Mouse (Mus musculus) liver, embryonic 11.5 days (tissue): ENCODE data around the gene Slc11a1. TPM values are rescaled to one million over a fixed set of nuclear protein-coding genes. Genes with fewer than 3 reads are reported as not detected.
A peak's percentile ranks its signal among the peaks of the same experiment; 100 is the strongest.

Source experiments
- ATAC-seq: fragments of 200-750 bp; cut with Nextera tagmentation; replicated peaks from 2 replicates; pipeline ENCODE4 v1.8.0; 2017; ENCODE audit warnings: moderate number of reproducible peaks, mild to moderate bottlenecking, moderate TSS enrichment, moderate library complexity; ENCODE audit not compliant: low FRiP score
- DNase-seq: peaks from one replicate; pipeline ENCODE4 v3.0.0-alpha.2; 2017; ENCODE audit warnings: low spot score
- H3K27ac ChIP-seq: fragments of 300-500 bp; sonication (generic); 2 replicates; pipeline ENCODE4 v1.5.1; 2014; ENCODE audit warnings: mild to moderate bottlenecking, low read depth, low read length, control low read depth
- H3K27me3 ChIP-seq: fragments of 300-500 bp; sonication (generic); replicated peaks from 2 replicates; pipeline ENCODE4 v1.6.1; 2014; ENCODE audit warnings: low read length, mixed read lengths; ENCODE audit not compliant: control insufficient read depth, insufficient read depth
- H3K36me3 ChIP-seq: fragments of 300-500 bp; sonication (generic); 2 replicates; pipeline ENCODE4 v1.6.1; 2014; ENCODE audit warnings: mild to moderate bottlenecking, low read length, moderate library complexity, mixed read lengths; ENCODE audit not compliant: control insufficient read depth, insufficient read depth
- H3K4me1 ChIP-seq: fragments of 300-500 bp; sonication (generic); replicated peaks from 2 replicates; pipeline ENCODE4 v1.6.1; 2014; ENCODE audit warnings: low read length, mixed read lengths; ENCODE audit not compliant: control insufficient read depth, insufficient read depth
- H3K4me2 ChIP-seq: fragments of 300-500 bp; sonication (generic); 2 replicates; pipeline ENCODE4 v1.6.1; 2014; ENCODE audit warnings: mild to moderate bottlenecking, control low read depth, moderate library complexity
- H3K4me3 ChIP-seq: fragments of 300-500 bp; sonication (generic); 2 replicates; pipeline ENCODE4 v1.5.1; 2014; ENCODE audit warnings: low read depth, low read length, control low read depth
- H3K9ac ChIP-seq: fragments of 300-500 bp; sonication (generic); 2 replicates; pipeline ENCODE4 v1.6.1; 2014; ENCODE audit warnings: low read depth, low read length, control low read depth
- H3K9me3 ChIP-seq: fragments of 300-500 bp; sonication (generic); 2 replicates; pipeline ENCODE4 v1.6.1; 2016; ENCODE audit warnings: low read length, inconsistent platforms, mixed read lengths; ENCODE audit not compliant: control insufficient read depth
- WGBS: fragments of 180-500 bp; shearing (Covaris S2); extraction: QIAGEN DNeasy Blood & Tissue Kit; methylation state at CpG from one replicate; pipeline ENCODE4 v1.1.7; 2014; 5-methylcytosine and 5-hydroxymethylcytosine counted together
- polyA plus RNA-seq: library from polyadenylated mRNA; unstranded; fragments of >200 nt; fragmentation: Nextera tagmentation; extraction: Ambion mirVana; gene quantifications from 2 replicates; pipeline ENCODE4 v1.2.1, GENCODE M21; 2014

Slc11a1 gene
- polyA plus RNA-seq, 1 experiment from 2014 or later = 10.0 TPM

DNA sequence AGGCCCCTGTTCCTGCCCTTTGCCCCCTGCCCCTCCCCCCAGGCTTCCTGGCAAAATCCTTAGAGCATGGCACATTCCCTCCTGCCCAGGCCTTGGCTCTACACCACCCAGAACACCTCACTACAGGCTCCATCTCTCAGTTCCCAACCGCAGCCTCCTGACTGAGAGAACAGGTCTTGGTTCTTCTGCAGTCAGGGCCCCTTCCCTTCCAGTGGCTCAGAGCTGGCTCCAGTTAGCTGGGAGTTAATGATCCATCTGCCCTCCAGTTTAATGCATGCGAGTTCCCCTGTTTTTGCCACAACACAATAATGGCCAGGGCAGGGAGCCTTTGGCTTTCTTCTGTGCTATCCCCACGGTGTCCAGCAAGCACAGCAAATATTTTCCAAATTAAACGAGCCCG, 31.8 kb upstream of the Slc11a1 start:
- Histone ChIP-seq H3K4me1 (no peaks in the 10 kb centered on the region; the same call in 1 of the 2 replicates), H3K9me3 (no peaks in the 10 kb centered on the region), H3K27me3 (no peaks in the 10 kb centered on the region), H3K4me2 (no peak overlapping the region), H3K36me3 (no peaks in the 10 kb centered on the region), H3K27ac (0 out of 2 replicates have a peak overlapping the region, but pooled peaks have one; percentile 14), H3K9ac (no peak overlapping the region), H3K4me3 (no peak overlapping the region)
- 69% methylated on average over 5 of the region's 5 CpGs for WGBS
- DNase-seq (no peak), ATAC-seq (no peak; the same call in 1 of the 2 replicates)

DNA sequence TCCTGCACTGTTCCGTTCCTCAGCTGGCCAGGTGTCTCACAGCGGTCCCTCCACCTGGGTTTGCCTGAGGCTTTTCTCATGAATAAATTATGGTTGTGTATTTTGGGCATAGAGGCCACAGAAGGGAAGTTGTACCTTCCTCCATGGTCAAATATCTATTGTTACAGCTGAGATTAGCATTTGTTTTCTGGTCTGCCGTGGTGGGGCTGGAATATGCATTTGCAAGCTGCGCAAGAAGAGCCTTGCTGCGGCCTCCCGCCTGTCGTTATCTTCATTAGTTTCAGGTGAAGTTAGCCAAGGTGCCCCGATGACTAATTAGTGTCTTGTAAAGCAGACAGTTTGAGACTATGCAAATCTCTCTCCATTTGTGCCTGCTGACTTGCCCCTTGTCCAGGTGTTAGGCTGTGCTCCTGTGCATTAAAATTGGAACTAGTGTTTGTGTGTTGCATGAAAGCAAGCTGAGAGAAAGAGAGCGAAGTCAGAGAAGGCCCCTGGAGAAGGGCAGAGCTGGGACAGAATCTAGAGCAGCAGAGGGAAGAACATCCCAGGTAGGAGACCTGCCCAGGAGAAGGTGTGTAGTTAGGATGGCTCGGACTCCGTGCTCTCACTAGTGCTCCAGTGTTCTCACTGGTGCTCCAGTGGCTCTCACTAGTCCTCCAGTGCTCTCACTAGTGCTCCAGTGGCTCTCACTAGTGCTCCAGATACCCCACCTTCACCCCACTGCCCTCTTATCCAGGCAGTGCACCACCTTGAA, 30.7 kb upstream of the Slc11a1 start:
- DNase-seq (no peak), ATAC-seq (no peak)
- no peaks in the 10 kb centered on the region; the same call in 1 of the 2 replicates for H3K4me1 ChIP-seq
- H3K9me3 ChIP-seq = no peaks in the 10 kb centered on the region
- no peaks in the 10 kb centered on the region for H3K27me3 ChIP-seq
- no peak overlapping the region for H3K4me2 ChIP-seq
- 80% methylated on average over 11 of the region's 11 CpGs for WGBS
- H3K36me3 ChIP-seq = no peaks in the 10 kb centered on the region
- no peak overlapping the region for H3K27ac ChIP-seq
- H3K4me3 ChIP-seq = no peak overlapping the region
- no peak overlapping the region for H3K9ac ChIP-seq

DNA sequence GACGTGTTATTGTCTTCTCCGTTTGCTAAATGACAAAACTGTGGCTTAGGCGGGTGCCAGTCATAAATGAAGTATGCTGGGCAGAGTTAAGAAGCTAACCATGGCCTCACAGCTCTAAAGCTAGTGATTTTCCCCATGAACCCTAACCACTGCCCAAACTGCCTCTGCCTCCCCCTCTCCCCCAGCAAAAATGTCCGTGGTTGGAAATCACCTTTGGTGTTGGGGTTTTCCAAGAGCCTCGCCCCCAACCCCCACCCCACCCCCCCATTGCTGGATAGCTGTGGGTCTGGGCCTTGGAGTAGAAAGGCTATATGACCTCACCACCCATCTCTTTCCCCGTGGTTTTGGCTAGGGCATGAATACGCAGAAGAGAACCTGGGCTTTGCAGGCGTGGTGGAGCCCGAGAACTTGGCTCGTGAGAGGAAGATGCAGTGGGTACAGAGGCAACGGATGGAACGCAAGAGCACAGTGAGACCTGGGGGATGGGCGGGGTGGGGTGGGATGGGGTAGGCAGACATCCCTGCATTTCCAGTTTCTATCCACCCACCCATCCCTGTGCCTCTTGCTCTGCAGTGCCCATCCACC, 23.7 kb upstream of the Slc11a1 start:
- Histone ChIP-seq H3K4me1 (no peaks in the 10 kb centered on the region), H3K36me3 (0 out of 2 replicates have a peak, but pooled peaks cover 2% of the 10 kb centered on the region), H3K27ac (no peak overlapping the region), H3K9ac (no peak overlapping the region), H3K9me3 (no peaks in the 10 kb centered on the region), H3K4me2 (no peak overlapping the region), H3K27me3 (no peaks in the 10 kb centered on the region), H3K4me3 (no peak overlapping the region)
- 87% methylated on average over 13 of the region's 13 CpGs for WGBS
- no peak for DNase-seq
- ATAC-seq = no peak

DNA sequence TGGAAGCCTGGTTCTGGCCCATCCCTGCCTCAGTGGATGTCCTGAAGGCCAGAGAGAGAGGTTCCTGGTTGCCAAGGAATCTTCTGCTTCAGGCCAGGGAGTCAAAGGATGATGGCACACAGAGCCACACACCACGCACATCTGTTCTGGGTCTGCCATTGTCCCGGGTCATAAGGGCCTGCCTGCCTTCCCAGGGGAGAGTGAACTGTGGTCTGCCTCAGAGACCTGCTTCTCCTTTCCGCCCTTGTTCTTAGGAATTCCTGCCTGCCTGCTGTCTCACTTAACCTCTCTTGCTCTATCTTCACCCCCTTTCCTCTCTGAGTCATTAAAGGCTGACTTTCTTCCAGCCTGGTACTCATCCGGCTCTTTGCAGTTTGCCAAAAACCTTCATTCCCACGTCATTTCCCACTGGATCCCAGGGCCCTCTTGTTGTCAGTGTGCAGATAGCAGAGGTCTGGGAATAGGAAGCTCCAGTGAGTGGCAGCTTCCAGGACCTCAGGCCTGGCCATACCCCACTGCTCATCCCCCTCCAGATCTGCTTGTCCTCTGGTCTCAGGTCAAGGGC, 22.4 kb upstream of the Slc11a1 start:
- H3K4me3 ChIP-seq = no peak overlapping the region
- ATAC-seq = no peak
- no peaks in the 10 kb centered on the region for H3K27me3 ChIP-seq
- H3K4me2 ChIP-seq = no peak overlapping the region
- H3K9me3 ChIP-seq = no peaks in the 10 kb centered on the region
- H3K9ac ChIP-seq = no peak overlapping the region
- H3K4me1 ChIP-seq = no peaks in the 10 kb centered on the region
- no peak for DNase-seq
- WGBS = 76% methylated on average over 5 of the region's 5 CpGs
- H3K27ac ChIP-seq = no peak overlapping the region
- 0 out of 2 replicates have a peak, but pooled peaks cover 2% of the 10 kb centered on the region for H3K36me3 ChIP-seq

DNA sequence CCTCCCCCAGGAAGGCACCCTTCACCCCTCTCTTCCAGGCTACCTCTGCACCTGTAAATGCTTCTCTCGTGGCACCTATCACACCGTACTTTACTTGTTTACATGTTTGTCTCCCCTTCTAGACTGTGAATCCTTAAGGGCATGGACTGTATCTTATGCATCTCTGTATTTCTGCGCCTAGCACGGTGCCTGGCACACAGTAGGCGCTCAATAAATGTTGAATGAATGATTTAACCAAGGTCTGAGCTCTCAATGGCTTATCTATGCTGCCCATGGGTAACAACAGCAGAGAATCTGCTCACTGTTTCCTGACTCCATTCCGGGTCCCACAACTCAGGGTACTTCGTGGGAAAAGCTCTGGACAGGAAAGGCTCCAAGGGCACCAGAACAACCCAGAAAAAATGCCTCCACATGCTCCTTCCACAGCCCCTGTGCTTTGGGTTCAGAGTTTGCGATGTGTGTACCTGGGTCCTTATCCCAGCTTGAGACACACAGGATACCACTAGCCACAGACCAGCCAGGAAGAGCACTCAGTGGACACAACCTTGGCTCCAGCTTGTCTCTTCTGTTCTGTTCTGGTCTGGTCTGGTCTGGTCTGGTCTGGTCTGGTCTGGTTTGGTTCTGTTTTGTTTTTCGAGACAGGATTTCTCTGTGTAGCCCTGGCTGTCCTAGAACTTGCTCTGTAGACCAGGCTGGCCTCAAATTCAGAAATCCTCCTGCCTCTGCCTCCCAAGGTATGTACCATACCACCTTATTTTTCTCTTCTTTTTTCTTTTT, 21.4 kb upstream of the Slc11a1 start:
- Histone ChIP-seq H3K36me3 (0 out of 2 replicates have a peak, but pooled peaks cover 2% of the 10 kb centered on the region), H3K4me3 (no peak overlapping the region), H3K4me2 (no peak overlapping the region), H3K9me3 (no peaks in the 10 kb centered on the region), H3K4me1 (no peaks in the 10 kb centered on the region), H3K9ac (no peak overlapping the region), H3K27me3 (no peaks in the 10 kb centered on the region), H3K27ac (no peak overlapping the region)
- no peak for ATAC-seq
- WGBS = 79% methylated on average over 9 of the region's 9 CpGs
- no peak for DNase-seq

DNA sequence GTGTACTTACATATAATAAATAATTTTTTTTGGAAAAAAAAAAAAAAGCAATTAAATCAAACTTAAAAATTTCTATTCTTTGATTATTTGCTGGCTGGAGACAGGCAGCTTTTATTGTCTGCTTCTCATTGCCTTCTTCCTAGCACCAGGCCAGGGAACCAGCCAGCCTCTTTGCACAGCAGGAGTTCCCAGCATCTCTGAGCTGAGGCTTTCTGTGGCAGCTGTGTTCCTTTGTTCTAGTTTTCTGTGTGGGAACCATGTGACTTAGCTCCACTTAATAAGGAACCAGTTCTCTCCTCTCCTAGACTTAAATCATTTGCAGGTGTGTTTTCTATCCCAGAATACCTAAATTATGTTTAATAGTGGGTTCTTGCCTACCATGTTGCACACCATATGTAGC, 17.5 kb upstream of the Slc11a1 start:
- no peak for ATAC-seq
- no peak overlapping the region for H3K4me3 ChIP-seq

DNA sequence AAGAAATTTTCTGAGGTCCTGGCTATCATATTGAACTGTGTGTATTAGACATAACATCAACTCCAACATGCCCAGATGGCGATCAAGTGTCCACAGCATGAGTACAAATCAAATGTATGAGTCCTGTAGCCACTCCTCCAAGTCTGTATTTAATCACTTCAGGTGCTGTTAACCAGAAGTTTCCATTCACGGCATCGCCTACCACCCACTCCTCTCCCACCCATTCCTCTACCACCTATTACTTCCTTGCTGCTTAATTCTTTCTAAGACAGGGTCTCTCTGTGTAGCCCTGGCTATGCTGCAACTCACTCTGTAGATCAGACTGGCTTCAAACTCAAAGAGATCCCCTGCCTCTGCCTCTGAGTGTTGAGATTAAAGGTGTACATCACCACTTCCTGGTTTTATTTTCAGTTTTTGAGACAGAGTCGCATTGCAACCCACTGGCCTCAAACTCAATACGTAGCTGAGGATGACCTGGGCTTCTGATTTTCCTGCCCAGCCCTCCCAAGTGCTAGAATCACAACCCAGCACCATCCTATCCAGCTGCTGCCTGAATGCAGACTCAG, 15.0 kb upstream of the Slc11a1 start:
- H3K4me1 ChIP-seq = 0 out of 2 replicates have a peak, but pooled peaks cover 3% of the 10 kb centered on the region
- 76% methylated on average over 5 of the region's 5 CpGs for WGBS
- no peaks in the 10 kb centered on the region for H3K9me3 ChIP-seq
- no peak for ATAC-seq
- H3K4me3 ChIP-seq = no peak overlapping the region
- H3K27me3 ChIP-seq = no peaks in the 10 kb centered on the region
- H3K27ac ChIP-seq = no peak overlapping the region
- H3K36me3 ChIP-seq = no peaks in the 10 kb centered on the region
- DNase-seq = no peak
- H3K9ac ChIP-seq = no peak overlapping the region
- H3K4me2 ChIP-seq = no peak overlapping the region

More for the DNA sequence above, 17.5 kb upstream of the Slc11a1 start:
- no peak overlapping the region for H3K9ac ChIP-seq
- H3K9me3 ChIP-seq = no peaks in the 10 kb centered on the region
- no peak for DNase-seq
- no peaks in the 10 kb centered on the region for H3K36me3 ChIP-seq
- H3K4me2 ChIP-seq = no peak overlapping the region
- no peaks in the 10 kb centered on the region for H3K4me1 ChIP-seq
- no peaks in the 10 kb centered on the region for H3K27me3 ChIP-seq
- no peak overlapping the region for H3K27ac ChIP-seq

DNA sequence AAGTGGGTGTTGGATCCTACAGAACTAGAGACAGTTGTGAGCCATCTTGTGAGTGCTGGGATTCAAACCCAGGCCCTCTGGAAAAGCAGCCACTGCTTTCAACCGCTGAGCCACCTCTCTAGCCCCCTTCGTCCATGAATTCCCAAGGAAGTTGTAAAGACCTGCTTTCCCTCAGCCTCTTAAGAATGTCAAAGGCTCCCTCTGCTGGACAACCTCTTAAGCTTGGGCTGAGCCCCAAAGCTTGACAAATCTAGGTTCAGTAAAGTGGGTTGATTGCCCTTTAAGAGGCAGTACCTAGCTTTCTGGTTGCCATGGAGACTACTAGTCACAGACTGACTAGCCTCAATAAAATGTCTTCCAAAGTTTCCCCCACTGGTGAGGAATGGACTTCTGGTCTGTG, 13.2 kb upstream of the Slc11a1 start, which contains the start of gene Catip:
Catip (plus strand) TSS at position 297 of the 400 bp plus-strand sequence.
- 2% methylated on average over 2 of the region's 2 CpGs for WGBS
- Histone ChIP-seq H3K36me3 (no peaks in the 10 kb centered on the region), H3K4me2 (no peak within 1 kb of the TSS), H3K4me3 (no peak within 1 kb of the TSS), H3K4me1 (0 out of 2 replicates have a peak, but pooled peaks cover 3% of the 10 kb centered on the region), H3K9me3 (no peaks in the 10 kb centered on the region), H3K27ac (no peak within 1 kb of the TSS), H3K9ac (no peak within 1 kb of the TSS), H3K27me3 (no peaks in the 10 kb centered on the region)
- DNase-seq (no peak), ATAC-seq (peak; percentile 49; the same call in 1 of the 2 replicates)
